Mouse (Mus musculus) brain, embryonic 14.5 days (tissue): ENCODE measurements around the gene Icam2.

ENCODE experiments used
- CTCF ChIP-seq: fragments of 200-500 bp; IDR thresholded peaks from 2 replicates; pipeline ENCODE4 v1.5.1; 2012; ENCODE audit warnings: inconsistent platforms, mild to moderate bottlenecking, moderate library complexity, borderline replicate concordance; ENCODE audit not compliant: insufficient read depth, insufficient read length; ENCODE audit errors: extremely low read depth
- POLR2A ChIP-seq: fragments of 200-500 bp; IDR thresholded peaks from 2 replicates; pipeline ENCODE4 v1.6.1; 2012; ENCODE audit warnings: mild to moderate bottlenecking, inconsistent platforms, borderline replicate concordance; ENCODE audit not compliant: poor library complexity, insufficient read depth, insufficient read length, severe bottlenecking; ENCODE audit errors: extremely low read depth

DNA sequence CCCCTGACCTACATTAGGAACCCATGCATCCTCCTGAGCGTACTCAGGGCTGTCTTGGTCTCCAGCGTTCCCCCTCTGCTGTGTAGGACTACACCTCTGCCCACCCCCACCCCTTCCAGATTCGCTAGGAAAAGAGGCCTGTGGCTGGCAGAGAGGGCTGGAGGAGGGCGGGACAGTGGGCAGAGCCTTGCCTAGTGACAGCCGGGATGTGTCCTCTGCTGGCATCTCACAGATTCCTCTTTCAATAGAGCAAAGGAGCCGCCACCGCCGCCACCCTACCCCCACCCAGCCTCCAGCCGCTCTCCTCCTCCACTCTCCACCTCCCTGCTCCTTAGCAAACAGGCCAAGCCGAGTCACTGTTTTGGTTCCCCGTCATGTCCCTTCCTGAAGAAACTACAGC is 23.2 kb downstream of the Icam2 start:
- TF ChIP-seq CTCF (no peak), POLR2A (no peak)
